ENCODE assay signal across 9 mouse cellular contexts in genomic region chr7:16804409-16805028, GRCm38 (mm10). TPM values are rescaled to one million over a fixed set of nuclear protein-coding genes. Genes with fewer than 3 reads are reported as not detected.
DNase-seq lines count a peak whose midpoint lies in the region; ATAC-seq and TF ChIP-seq lines count a peak whose summit lies in the region.
"Had no signal": no experiment of that assay in that cellular context is flagged by ENCODE, and none has a peak within 500 bp of the region (broad histone marks: within the 10 kb centered on the region; RNA-seq: fewer than 3 reads in every experiment).

No protein-coding gene starts in this region.

- 0 out of 2 replicates have a peak, but pooled peaks have one; percentile 42 for ATAC-seq in liver, embryonic 13.5 days (ENCODE audit: low read depth)
- ATAC-seq in stomach, postnatal 0 days (ENCODE audit: low FRiP score, low TSS enrichment): 0 out of 2 replicates have a peak, but pooled peaks have one; percentile 30

- H3K36me3 ChIP-seq in liver, embryonic 13.5 days: 0 out of 2 replicates have a peak, but pooled peaks cover 3% of the 10 kb centered on the region
- peaks cover 3% of the 10 kb centered on the region; the same call in 1 of the 2 replicates for H3K36me3 ChIP-seq in stomach, postnatal 0 days (ENCODE audit: control insufficient read depth, insufficient read depth, low read length)

- 24% methylated on average over 8 of the region's 8 CpGs for WGBS in liver, embryonic 13.5 days (ENCODE audit: insufficient replicate concordance)
- 33% methylated on average over 8 of the region's 8 CpGs for WGBS in stomach, postnatal 0 days

- peak; percentile 36 for DNase-seq in cerebellum, adult 9-10 months
- DNase-seq in cerebellum, postnatal 36 days: no peak
- DNase-seq in 3T3-L1 (ENCODE audit: low read depth, low spot score): peak; percentile 64
- peak; percentile 58 for DNase-seq in embryo, embryonic 11 days
- DNase-seq in liver, embryonic 13.5 days: no peak
- no peak for DNase-seq in stomach, postnatal 0 days (ENCODE audit: low spot score)
- no peak for DNase-seq in right cerebral cortex, adult 18-20 months
- DNase-seq in yolk sac, embryonic 10.5 days (ENCODE audit: low spot score): no peak

- H3K9ac ChIP-seq in liver, embryonic 13.5 days: no peak overlapping the region
- H3K9ac ChIP-seq in stomach, postnatal 0 days (ENCODE audit: low read length): no peak overlapping the region
- H3K9ac ChIP-seq: heart, embryonic 15.5 days had no signal

- peak; percentile 81 for TF ChIP-seq CTCF in stomach, postnatal 0 days (IDR thresholded peaks at IDR 0.05; ENCODE audit: low read depth)

- no peaks in the 10 kb centered on the region for H3K9me3 ChIP-seq in liver, embryonic 13.5 days (replicated peaks)
- H3K9me3 ChIP-seq in stomach, postnatal 0 days (ENCODE audit: control insufficient read depth, low read length): no peaks in the 10 kb centered on the region
- H3K9me3 ChIP-seq: heart, embryonic 15.5 days had no signal

- H3K4me2 ChIP-seq in liver, embryonic 13.5 days: no peak overlapping the region
- no peak overlapping the region for H3K4me2 ChIP-seq in stomach, postnatal 0 days (replicated peaks; ENCODE audit: low read depth)
- H3K4me2 ChIP-seq: heart, embryonic 15.5 days had no signal

- H3K4me1 ChIP-seq in liver, embryonic 13.5 days (replicated peaks): peaks cover 4% of the 10 kb centered on the region
- no peaks in the 10 kb centered on the region for H3K4me1 ChIP-seq in stomach, postnatal 0 days (replicated peaks; ENCODE audit: control insufficient read depth, insufficient read depth)

- no peaks in the 10 kb centered on the region for H3K27me3 ChIP-seq in liver, embryonic 13.5 days
- no peaks in the 10 kb centered on the region for H3K27me3 ChIP-seq in stomach, postnatal 0 days (ENCODE audit: control insufficient read depth, insufficient read depth, low read length)
- H3K27me3 ChIP-seq: heart, embryonic 15.5 days had no signal

- H3K27ac ChIP-seq in liver, embryonic 13.5 days: no peak overlapping the region
- H3K27ac ChIP-seq in stomach, postnatal 0 days (replicated peaks): no peak overlapping the region
- H3K27ac ChIP-seq: heart, embryonic 15.5 days had no signal

- no peak overlapping the region for H3K4me3 ChIP-seq in liver, embryonic 13.5 days (replicated peaks)
- H3K4me3 ChIP-seq in stomach, postnatal 0 days (ENCODE audit: low read depth, low read length): no peak overlapping the region
- H3K4me3 ChIP-seq: heart, embryonic 15.5 days had no signal

- TF ChIP-seq EP300 in stomach, postnatal 0 days (optimal IDR thresholded peaks at IDR 0.05): no peak

RNA-seq across cellular contexts. Expression of gene Strn4, which starts 11.2 kb away (rescaled TPM):
- 32.8 and 34.0 TPM in 2 replicates for polyA plus RNA-seq in liver, embryonic 13.5 days (2015; fragmentation: Nextera tagmentation; extraction: Ambion mirVana)
- polyA plus RNA-seq in stomach, postnatal 0 days (2015; fragmentation: Nextera tagmentation; extraction: Ambion mirVana): 45.1 and 45.2 TPM in 2 replicates

RNA-seq across cellular contexts. Expression of gene Fkrp, which starts 12.0 kb away (rescaled TPM):
- polyA plus RNA-seq in liver, embryonic 13.5 days (2015; fragmentation: Nextera tagmentation; extraction: Ambion mirVana): 10.0 and 10.7 TPM in 2 replicates
- 14.2 and 14.5 TPM in 2 replicates for polyA plus RNA-seq in stomach, postnatal 0 days (2015; fragmentation: Nextera tagmentation; extraction: Ambion mirVana)

RNA-seq across cellular contexts. Expression of gene Slc1a5, which starts 23.4 kb away (rescaled TPM):
- 92.3 and 93.0 TPM in 2 replicates for polyA plus RNA-seq in liver, embryonic 13.5 days (2015; fragmentation: Nextera tagmentation; extraction: Ambion mirVana)
- polyA plus RNA-seq in stomach, postnatal 0 days (2015; fragmentation: Nextera tagmentation; extraction: Ambion mirVana): 48.6 and 53.5 TPM in 2 replicates

RNA-seq across cellular contexts. Expression of gene Prkd2, which starts 38.2 kb away (rescaled TPM):
- polyA plus RNA-seq in liver, embryonic 13.5 days (2015; fragmentation: Nextera tagmentation; extraction: Ambion mirVana): 2.7 and 3.5 TPM in 2 replicates
- 7.5 and 8.8 TPM in 2 replicates for polyA plus RNA-seq in stomach, postnatal 0 days (2015; fragmentation: Nextera tagmentation; extraction: Ambion mirVana)

Comparison
In these comparisons a context has a peak if more than half of its experiments do, and no peak if none do; other contexts are left out.
1. DNase-seq: peak in cerebellum, adult 9-10 months (single experiment), 3T3-L1 (single experiment) and embryo, embryonic 11 days (single experiment); none in cerebellum, postnatal 36 days (0 of 2), liver, embryonic 13.5 days (single experiment), stomach, postnatal 0 days (single experiment), right cerebral cortex, adult 18-20 months (single experiment) and yolk sac, embryonic 10.5 days (single experiment).